Mouse (Mus musculus): Measurements from ENCODE around the gene Vamp5.

DNA sequence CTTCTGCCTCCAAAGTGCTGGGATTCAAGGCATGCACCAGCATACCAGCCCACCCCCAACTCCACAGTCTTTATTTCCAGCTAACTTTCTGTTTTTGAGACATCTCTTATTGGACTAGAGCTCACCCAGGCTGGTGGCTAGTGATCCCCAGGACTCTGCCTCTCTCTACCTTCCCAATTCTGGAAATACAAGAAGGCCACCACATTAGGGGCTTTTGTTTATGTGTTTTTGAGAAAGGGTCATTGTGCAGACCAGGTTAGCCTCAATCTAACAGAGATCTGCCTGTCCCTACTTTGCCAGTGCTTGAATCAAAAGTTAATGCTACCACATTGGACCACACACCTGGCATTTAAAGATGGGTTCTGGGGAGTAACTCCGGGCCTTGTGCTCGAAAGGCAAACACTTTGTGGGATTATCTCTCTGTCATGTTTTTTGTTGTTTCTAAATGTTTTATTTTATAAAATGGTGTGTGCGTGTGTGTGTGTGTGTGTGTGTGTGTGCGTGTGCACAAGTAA lies 12.8 kb downstream of the Vamp5 start:
- no peak for TF ChIP-seq CTCF (IDR thresholded peaks at IDR 0.05)
- no peak for TF ChIP-seq EP300 (IDR thresholded peaks at IDR 0.05)
